15 mouse cellular contexts compared by ENCODE assay signal in the genomic region with DNA sequence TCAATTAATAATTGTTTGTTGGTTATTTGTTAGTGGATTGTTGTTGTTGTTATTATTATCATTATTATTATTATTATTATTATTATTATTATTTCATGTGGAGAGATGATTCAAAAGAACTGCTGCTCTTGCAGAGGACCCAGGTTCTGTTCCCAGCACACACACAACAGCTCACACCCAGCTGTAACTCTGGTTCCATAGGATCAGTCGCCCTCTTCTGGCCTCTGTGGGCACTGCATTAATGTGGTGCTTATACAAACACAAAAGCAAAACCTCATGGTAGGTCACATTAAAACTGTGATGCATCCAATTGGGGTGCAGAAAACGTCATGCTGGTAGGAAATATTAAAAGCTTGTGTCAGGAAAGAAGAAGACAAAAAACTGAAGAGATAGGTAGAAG. TPM values are rescaled to one million over a fixed set of nuclear protein-coding genes. Genes with fewer than 3 reads are reported as not detected.
A peak's percentile ranks its signal among the peaks of the same experiment; 100 is the strongest.
DNase-seq lines count a peak whose midpoint lies in the region; ATAC-seq and TF ChIP-seq lines count a peak whose summit lies in the region.
"Had no signal": no experiment of that assay in that cellular context is flagged by ENCODE, and none has a peak within 500 bp of the region (broad histone marks: within the 10 kb centered on the region; RNA-seq: fewer than 3 reads in every experiment).

No protein-coding gene starts in this region.

- WGBS in neural tube, embryonic 15.5 days, result 46% methylated on average over 2 of the region's 2 CpGs

- no peaks in the 10 kb centered on the region for H3K4me1 ChIP-seq in neural tube, embryonic 15.5 days
- H3K4me1 ChIP-seq: stomach, embryonic 15.5 days had no signal

- intact Hi-C loops in gastrocnemius, adult 2 months (cut with DNase I), result no loop called here
- intact Hi-C loops in gastrocnemius, postnatal 36 days (cut with DNase I), result no loop called here

- H3K9ac ChIP-seq in neural tube, embryonic 15.5 days (replicated peaks), result no peak overlapping the region
- H3K9ac ChIP-seq: stomach, embryonic 15.5 days had no signal

- no peaks in the 10 kb centered on the region for H3K36me3 ChIP-seq in neural tube, embryonic 15.5 days
- H3K36me3 ChIP-seq: stomach, embryonic 15.5 days had no signal

- H3K4me3 ChIP-seq in gastrocnemius, adult 2 months, result no peak overlapping the region
- no peak overlapping the region for H3K4me3 ChIP-seq in neural tube, embryonic 15.5 days (replicated peaks)
- H3K4me3 ChIP-seq: stomach, embryonic 15.5 days had no signal

- no peaks in the 10 kb centered on the region for H3K9me3 ChIP-seq in neural tube, embryonic 15.5 days (replicated peaks)
- H3K9me3 ChIP-seq: stomach, embryonic 15.5 days had no signal

- no peaks in the 10 kb centered on the region for H3K27me3 ChIP-seq in neural tube, embryonic 15.5 days (replicated peaks)
- H3K27me3 ChIP-seq: stomach, embryonic 15.5 days had no signal

- no peak for DNase-seq in gastrocnemius, adult 2 months
- no peak for DNase-seq in gastrocnemius, postnatal 36 days
- peak; percentile 21 for DNase-seq in neural tube, embryonic 10.5 days (ENCODE audit: extremely low spot score, low spot score)
- peak; percentile 57 for DNase-seq in forelimb bud, embryonic 11.5 days (ENCODE audit: low read depth, low spot score)
- DNase-seq in thymus, postnatal 10 days (ENCODE audit: low spot score in 2 of 2), result peak; percentile 9 to 34
- no peak for DNase-seq in adrenal gland, postnatal 14 days
- DNase-seq: adrenal gland, postnatal 25 days; cerebellum, adult 9-10 months; heart, postnatal 36 days had no signal

- TF ChIP-seq CTCF in gastrocnemius, adult 2 months (IDR thresholded peaks at IDR 0.05), result peak; percentile 28; the same call in 1 of the 2 replicates

- H3K27ac ChIP-seq in gastrocnemius, adult 2 months, result no peak overlapping the region
- H3K27ac ChIP-seq in neural tube, embryonic 15.5 days (replicated peaks), result no peak overlapping the region
- H3K27ac ChIP-seq: stomach, embryonic 15.5 days had no signal

- H3K4me2 ChIP-seq in neural tube, embryonic 15.5 days, result no peak overlapping the region
- H3K4me2 ChIP-seq: stomach, embryonic 15.5 days had no signal

- no peak for ATAC-seq in neural tube, embryonic 15.5 days (ENCODE audit: low FRiP score)
- no peak for ATAC-seq in erythroid progenitor cell, adult 5-6 weeks (replicated peaks; ENCODE audit: low FRiP score, poor library complexity, severe bottlenecking)

RNA-seq across cellular contexts. Expression of gene Gm5565, which starts 12.4 kb away (rescaled TPM):
- not detected for total RNA-seq in gastrocnemius, adult 2 months (2021)
- total RNA-seq in gastrocnemius, postnatal 36 days (2021), result not detected
- polyA plus RNA-seq in neural tube, embryonic 15.5 days (2015; fragmentation: Nextera tagmentation; extraction: Ambion mirVana), result not detected in 2 replicates
- not detected in 2 replicates for total RNA-seq in adrenal gland, postnatal 14 days (2021)
- not detected in 2 replicates for total RNA-seq in erythroid progenitor cell, adult 5-6 weeks (2015; ENCODE audit: low replicate concordance)
- not detected in 2 replicates for total RNA-seq in erythroid progenitor cell, adult 5-6 weeks (2017; ENCODE audit: low replicate concordance)
- total RNA-seq: adrenal gland, postnatal 25 days; heart, postnatal 36 days; liver, adult 2 months; megakaryocyte, adult 5-6 weeks had no signal
- polyA plus RNA-seq: gonadal fat pad, adult 2 months; liver, adult 2 months; stomach, embryonic 15.5 days had no signal

RNA-seq across cellular contexts. Expression of gene Gm6309, which starts 22.6 kb away (rescaled TPM):
- total RNA-seq in gastrocnemius, adult 2 months (2021), result not detected
- total RNA-seq in gastrocnemius, postnatal 36 days (2021), result not detected
- polyA plus RNA-seq in neural tube, embryonic 15.5 days (2015; fragmentation: Nextera tagmentation; extraction: Ambion mirVana), result not detected in 2 replicates
- total RNA-seq in adrenal gland, postnatal 14 days (2021), result not detected in 2 replicates
- not detected in 2 replicates for total RNA-seq in erythroid progenitor cell, adult 5-6 weeks (2015; ENCODE audit: low replicate concordance)
- not detected in 2 replicates for total RNA-seq in erythroid progenitor cell, adult 5-6 weeks (2017; ENCODE audit: low replicate concordance)
- total RNA-seq: adrenal gland, postnatal 25 days; heart, postnatal 36 days; liver, adult 2 months; megakaryocyte, adult 5-6 weeks had no signal
- polyA plus RNA-seq: gonadal fat pad, adult 2 months; liver, adult 2 months; stomach, embryonic 15.5 days had no signal

RNA-seq across cellular contexts. Expression of gene 1700001J03Rik, which starts 37.2 kb away (rescaled TPM):
- 1 to 10 TPM in 1 of 2 experiments, under 1 TPM in 1; 0.79 to 1.4 TPM for total RNA-seq in gastrocnemius, adult 2 months (2021)
- 1 to 10 TPM in 1 of 2 experiments, under 1 TPM in 1; 0.59 to 1.0 TPM for total RNA-seq in gastrocnemius, postnatal 36 days (2021)
- polyA plus RNA-seq in neural tube, embryonic 15.5 days (2015; fragmentation: Nextera tagmentation; extraction: Ambion mirVana), result not detected in 2 replicates
- 0.67 and 1.3 TPM in 2 replicates for total RNA-seq in adrenal gland, postnatal 14 days (2021)
- total RNA-seq in erythroid progenitor cell, adult 5-6 weeks (2015; ENCODE audit: low replicate concordance), result not detected in 2 replicates
- total RNA-seq in erythroid progenitor cell, adult 5-6 weeks (2017; ENCODE audit: low replicate concordance), result not detected in 2 replicates
- total RNA-seq: heart, postnatal 36 days; megakaryocyte, adult 5-6 weeks had no signal
- polyA plus RNA-seq: liver, adult 2 months; stomach, embryonic 15.5 days had no signal

Comparison
In these comparisons a context has a peak if more than half of its experiments do, and no peak if none do; other contexts are left out.
1. DNase-seq: peak in neural tube, embryonic 10.5 days (single experiment), forelimb bud, embryonic 11.5 days (single experiment) and thymus, postnatal 10 days (2 of 2); none in gastrocnemius, adult 2 months (single experiment), gastrocnemius, postnatal 36 days (0 of 2) and adrenal gland, postnatal 14 days (single experiment).